Mouse (Mus musculus) spleen, adult 2 months (tissue): ENCODE results near the gene Tomm40.

Experiments
- CTCF ChIP-seq: fragments of 200-500 bp; IDR thresholded peaks from 2 replicates; pipeline ENCODE4 v1.5.1; 2011; ENCODE audit warnings: mild to moderate bottlenecking, inconsistent platforms; ENCODE audit not compliant: insufficient read depth, insufficient read length, insufficient replicate concordance; ENCODE audit errors: extremely low read depth
- POLR2A ChIP-seq: fragments of 200-500 bp; IDR thresholded peaks from 2 replicates; pipeline ENCODE4 v1.6.1; 2011; ENCODE audit warnings: low read depth, low read length, inconsistent platforms

DNA sequence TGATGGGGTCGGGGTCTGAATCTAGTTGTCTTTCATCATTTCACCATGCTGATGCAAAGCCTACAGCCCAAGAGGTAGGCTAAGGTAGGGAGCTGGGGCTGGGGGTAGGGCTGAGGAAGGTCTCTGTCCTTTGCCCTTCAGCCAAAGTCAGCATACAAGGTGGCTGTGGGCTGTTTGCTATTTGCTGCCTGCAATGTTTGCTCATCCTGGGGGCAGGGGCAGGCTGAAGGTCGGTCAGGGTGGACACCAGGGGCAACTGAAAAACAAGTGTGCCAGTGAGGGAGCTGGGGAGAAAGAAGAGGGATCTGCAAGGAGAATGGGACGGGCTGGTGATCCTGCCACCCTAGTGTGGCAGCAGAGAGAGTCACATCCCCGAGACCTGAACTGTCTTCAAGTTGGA lies 29.9 kb downstream of the Tomm40 start:
- TF ChIP-seq POLR2A (no peak), CTCF (no peak)
